Mouse (Mus musculus) midbrain, embryonic 16.5 days (tissue): ENCODE results near the gene Mrps15. TPM values are rescaled to one million over a fixed set of nuclear protein-coding genes. Genes with fewer than 3 reads are reported as not detected.

ENCODE experiments used
- ATAC-seq: fragments of 200-750 bp; cut with Nextera tagmentation; 2 replicates; pipeline ENCODE4 v1.8.0; 2017; ENCODE audit warnings: moderate TSS enrichment
- H3K27ac ChIP-seq: fragments of 300-500 bp; sonication (generic); 2 replicates; pipeline ENCODE4 v1.5.1; 2014; ENCODE audit warnings: mild to moderate bottlenecking, low read length, mixed read lengths
- H3K27me3 ChIP-seq: fragments of 300-500 bp; sonication (generic); 2 replicates; pipeline ENCODE4 v1.6.1; 2014; ENCODE audit warnings: low read depth, low read length, mixed read lengths; ENCODE audit not compliant: control insufficient read depth, insufficient read depth
- H3K36me3 ChIP-seq: fragments of 300-500 bp; sonication (generic); 2 replicates; pipeline ENCODE4 v1.6.1; 2014; ENCODE audit warnings: mild to moderate bottlenecking, low read length, moderate library complexity, mixed read lengths; ENCODE audit not compliant: control insufficient read depth, insufficient read depth
- H3K4me1 ChIP-seq: fragments of 300-500 bp; sonication (generic); 2 replicates; pipeline ENCODE4 v1.6.1; 2014; ENCODE audit warnings: mild to moderate bottlenecking, low read length, mixed read lengths; ENCODE audit not compliant: control insufficient read depth, insufficient read depth
- H3K4me2 ChIP-seq: fragments of 300-500 bp; sonication (generic); 2 replicates; pipeline ENCODE4 v1.6.1; 2014; ENCODE audit warnings: mild to moderate bottlenecking, low read length, mixed read lengths
- H3K4me3 ChIP-seq: fragments of 300-500 bp; sonication (generic); 2 replicates; pipeline ENCODE4 v1.5.1; 2014; ENCODE audit warnings: low read depth, mild to moderate bottlenecking, low read length, moderate library complexity, mixed read lengths
- H3K9ac ChIP-seq: fragments of 300-500 bp; sonication (generic); 2 replicates; pipeline ENCODE4 v1.6.1; 2014; ENCODE audit warnings: low read depth, low read length, mixed read lengths
- H3K9me3 ChIP-seq: fragments of 300-500 bp; sonication (generic); replicated peaks from 2 replicates; pipeline ENCODE4 v1.6.1; 2014; ENCODE audit warnings: mild to moderate bottlenecking, low read length, mixed read lengths; ENCODE audit not compliant: control insufficient read depth, poor library complexity, severe bottlenecking
- WGBS: fragments of 180-500 bp; shearing (Covaris S2); extraction: QIAGEN DNeasy Blood & Tissue Kit; methylation state at CpG from one replicate; pipeline ENCODE4 v1.1.7; 2014; 5-methylcytosine and 5-hydroxymethylcytosine counted together
- polyA plus RNA-seq: library from polyadenylated mRNA; unstranded; fragments of >200 nt; fragmentation: Nextera tagmentation; extraction: Ambion mirVana; gene quantifications from 2 replicates; pipeline ENCODE4 v1.2.1, GENCODE M21; 2015

Mrps15 gene
- polyA plus RNA-seq, 1 experiment from 2014 or later = 131 TPM

GRCm38 (mm10) chr4:126067401-126068077 is 20.8 kb downstream of the Mrps15 start:
- Histone ChIP-seq H3K27me3 (no peaks in the 10 kb centered on the region), H3K4me3 (no peak overlapping the region), H3K9ac (no peak overlapping the region), H3K36me3 (no peaks in the 10 kb centered on the region), H3K27ac (no peak overlapping the region), H3K4me2 (no peak overlapping the region), H3K4me1 (no peaks in the 10 kb centered on the region), H3K9me3 (no peaks in the 10 kb centered on the region)
- ATAC-seq = no peak
- 74% methylated on average over 15 of the region's 15 CpGs for WGBS

- Histone ChIP-seq H3K27me3 (no peaks in the 10 kb centered on the region), H3K4me1 (no peaks in the 10 kb centered on the region), H3K9me3 (no peaks in the 10 kb centered on the region), H3K4me2 (no peak overlapping the region), H3K9ac (no peak overlapping the region), H3K36me3 (peaks cover 1% of the 10 kb centered on the region; the same call in 1 of the 2 replicates), H3K27ac (no peak overlapping the region), H3K4me3 (no peak overlapping the region)
- ATAC-seq = no peak
- WGBS = 86% methylated on average over 6 of the region's 6 CpGs
Measured at GRCm38 (mm10) chr4:126068842-126069241, 22.1 kb downstream of the Mrps15 start.

GRCm38 (mm10) chr4:126077833-126078232 is 31.1 kb downstream of the Mrps15 start:
- Histone ChIP-seq H3K9ac (no peak overlapping the region), H3K4me1 (no peaks in the 10 kb centered on the region), H3K9me3 (no peaks in the 10 kb centered on the region), H3K27me3 (no peaks in the 10 kb centered on the region), H3K4me3 (no peak overlapping the region), H3K36me3 (peaks cover 9% of the 10 kb centered on the region; the same call in 1 of the 2 replicates), H3K27ac (no peak overlapping the region), H3K4me2 (no peak overlapping the region)
- no peak for ATAC-seq
- 80% methylated on average over 6 of the region's 6 CpGs for WGBS

GRCm38 (mm10) chr4:126079266-126079665 is 32.5 kb downstream of the Mrps15 start:
- Histone ChIP-seq H3K4me1 (no peaks in the 10 kb centered on the region), H3K9ac (no peak overlapping the region), H3K9me3 (no peaks in the 10 kb centered on the region), H3K4me3 (no peak overlapping the region), H3K36me3 (peaks cover 11% of the 10 kb centered on the region; the same call in 1 of the 2 replicates), H3K4me2 (no peak overlapping the region), H3K27me3 (no peaks in the 10 kb centered on the region), H3K27ac (no peak overlapping the region)
- no peak for ATAC-seq
- 89% methylated on average over 4 of the region's 4 CpGs for WGBS

- H3K27ac ChIP-seq = no peak overlapping the region
- H3K4me3 ChIP-seq = no peak overlapping the region
- H3K27me3 ChIP-seq = no peaks in the 10 kb centered on the region
- H3K9ac ChIP-seq = no peak overlapping the region
- peaks cover 13% of the 10 kb centered on the region; the same call in 1 of the 2 replicates for H3K36me3 ChIP-seq
- H3K9me3 ChIP-seq = no peaks in the 10 kb centered on the region
- ATAC-seq = no peak
- no peaks in the 10 kb centered on the region for H3K4me1 ChIP-seq
- WGBS = 82% methylated on average over 1 of the region's 1 CpGs
- no peak overlapping the region for H3K4me2 ChIP-seq
Measured at GRCm38 (mm10) chr4:126081601-126082000, 34.9 kb downstream of the Mrps15 start.

GRCm38 (mm10) chr4:126083021-126083420 is 36.3 kb downstream of the Mrps15 start:
- 97% methylated on average over 9 of the region's 9 CpGs for WGBS
- Histone ChIP-seq H3K27ac (no peak overlapping the region), H3K36me3 (peaks cover 13% of the 10 kb centered on the region; the same call in 1 of the 2 replicates), H3K4me1 (no peaks in the 10 kb centered on the region), H3K4me3 (no peak overlapping the region), H3K4me2 (no peak overlapping the region), H3K27me3 (no peaks in the 10 kb centered on the region), H3K9me3 (no peaks in the 10 kb centered on the region), H3K9ac (no peak overlapping the region)
- ATAC-seq = no peak

GRCm38 (mm10) chr4:126084382-126084781 is 37.7 kb downstream of the Mrps15 start:
- no peaks in the 10 kb centered on the region for H3K9me3 ChIP-seq
- no peak overlapping the region for H3K4me3 ChIP-seq
- H3K9ac ChIP-seq = no peak overlapping the region
- H3K36me3 ChIP-seq = peaks cover 13% of the 10 kb centered on the region; the same call in 1 of the 2 replicates
- H3K27me3 ChIP-seq = no peaks in the 10 kb centered on the region
- WGBS = 72% methylated on average over 8 of the region's 8 CpGs
- H3K4me2 ChIP-seq = no peak overlapping the region
- H3K4me1 ChIP-seq = no peaks in the 10 kb centered on the region
- no peak for ATAC-seq
- no peak overlapping the region for H3K27ac ChIP-seq

GRCm38 (mm10) chr4:126085996-126086576 is 39.4 kb downstream of the Mrps15 start:
- Histone ChIP-seq H3K9ac (no peak overlapping the region), H3K4me2 (no peak overlapping the region), H3K4me1 (no peaks in the 10 kb centered on the region), H3K4me3 (no peak overlapping the region), H3K27ac (no peak overlapping the region), H3K27me3 (no peaks in the 10 kb centered on the region), H3K36me3 (peaks cover 13% of the 10 kb centered on the region; the same call in 1 of the 2 replicates), H3K9me3 (no peaks in the 10 kb centered on the region)
- 33% methylated on average over 7 of the region's 7 CpGs for WGBS
- ATAC-seq = peak; percentile 73; the same call in 1 of the 2 replicates

GRCm38 (mm10) chr4:126090101-126090847 is 43.5 kb downstream of the Mrps15 start:
- no peak for ATAC-seq
- H3K4me1 ChIP-seq = no peaks in the 10 kb centered on the region
- H3K4me2 ChIP-seq = no peak overlapping the region
- no peaks in the 10 kb centered on the region for H3K27me3 ChIP-seq
- WGBS = 84% methylated on average over 7 of the region's 7 CpGs
- H3K27ac ChIP-seq = no peak overlapping the region
- no peaks in the 10 kb centered on the region for H3K36me3 ChIP-seq
- no peak overlapping the region for H3K4me3 ChIP-seq
- no peaks in the 10 kb centered on the region for H3K9me3 ChIP-seq
- no peak overlapping the region for H3K9ac ChIP-seq
